Mouse (Mus musculus) gastrocnemius, postnatal 10 days (tissue): ENCODE results near the gene Hoxb4. TPM values are rescaled to one million over a fixed set of nuclear protein-coding genes. Genes with fewer than 3 reads are reported as not detected.
A peak's percentile ranks its signal among the peaks of the same experiment; 100 is the strongest.

Experiments
- DNase-seq: peaks from one replicate; pipeline ENCODE4 v3.0.0; 2021; ENCODE audit warnings: mixed read lengths
- total RNA-seq, 2 experiments: library from RNA; stranded (reverse); gene quantifications; 2 replicates each; pipeline ENCODE4 v1.2.3; 2021

Hoxb4 gene
- total RNA-seq, 2 experiments from 2014 or later: 0.45 to 1.1 TPM

GRCm38 (mm10) chr11:96298895-96299667 is 19.0 kb upstream of the Hoxb4 start:
- DNase-seq: peak; percentile 35

GRCm38 (mm10) chr11:96299781-96300180 is 18.3 kb upstream of the Hoxb4 start:
- no peak for DNase-seq

- no peak for DNase-seq
These were observed 17.6 kb upstream of the Hoxb4 start for GRCm38 (mm10) chr11:96300354-96301063.

- no peak for DNase-seq
These were observed 17.0 kb upstream of the Hoxb4 start for GRCm38 (mm10) chr11:96301064-96301431.

GRCm38 (mm10) chr11:96301837-96302236 is 16.2 kb upstream of the Hoxb4 start:
- DNase-seq: no peak

GRCm38 (mm10) chr11:96302381-96303150 is 15.5 kb upstream of the Hoxb4 start:
- DNase-seq: no peak

- peak; percentile 75 for DNase-seq
These were observed 14.6 kb upstream of the Hoxb4 start, which contains the start of gene Hoxb5 for GRCm38 (mm10) chr11:96303151-96304099. Gene Hoxb5, plus strand, starts transcription at chr11:96303336.

- no peak for DNase-seq
These were observed 13.5 kb upstream of the Hoxb4 start for GRCm38 (mm10) chr11:96304381-96305195.

GRCm38 (mm10) chr11:96305505-96306182 is 12.4 kb upstream of the Hoxb4 start:
- no peak for DNase-seq

- no peak for DNase-seq
These were observed 11.7 kb upstream of the Hoxb4 start for GRCm38 (mm10) chr11:96306183-96306907.

GRCm38 (mm10) chr11:96306908-96307269 is 11.2 kb upstream of the Hoxb4 start:
- no peak for DNase-seq

GRCm38 (mm10) chr11:96308763-96309162 is 9.3 kb upstream of the Hoxb4 start:
- no peak for DNase-seq

- no peak for DNase-seq
These were observed 8.8 kb upstream of the Hoxb4 start for GRCm38 (mm10) chr11:96309288-96309687.

- DNase-seq: no peak
These were observed 7.7 kb upstream of the Hoxb4 start for GRCm38 (mm10) chr11:96310183-96310938.

- no peak for DNase-seq
These were observed 7.0 kb upstream of the Hoxb4 start for GRCm38 (mm10) chr11:96311097-96311496.

GRCm38 (mm10) chr11:96311520-96312417 is 6.3 kb upstream of the Hoxb4 start:
- DNase-seq: peak; percentile 48

GRCm38 (mm10) chr11:96313134-96313533 is 4.9 kb upstream of the Hoxb4 start:
- no peak for DNase-seq
